Mouse (Mus musculus): Measurements from ENCODE around the gene Gm13290. TPM values are rescaled to one million over a fixed set of nuclear protein-coding genes. Genes with fewer than 3 reads are reported as not detected.
"Not testable (repeated sequence)": the region's sequence is repeated elsewhere in the genome, so short reads cannot be mapped to it uniquely, and the experiment has no call there.

Gm13290 gene
- total RNA-seq, 2 experiments from 2014 or later: not detected

GRCm38 (mm10) chr4:88782335-88782734, 8.7 kb downstream of the Gm13290 start:
- peak in 1 of 2 experiments; percentile 3 for DNase-seq

- DNase-seq: not testable (repeated sequence)
Measured at GRCm38 (mm10) chr4:88785409-88785808, 11.8 kb downstream of the Gm13290 start, which contains the start of gene Gm13276. TSS of gene Gm13276 (plus strand) at chr4:88785709.

GRCm38 (mm10) chr4:88788402-88788801, 14.8 kb downstream of the Gm13290 start, which contains the start of gene Gm13277:
TSS of gene Gm13277 (plus strand) at chr4:88788632.
- DNase-seq: peak; percentile 48 to 65

- not testable (repeated sequence) for DNase-seq
Measured at GRCm38 (mm10) chr4:88791250-88791649, 17.6 kb downstream of the Gm13290 start, which contains the start of gene Gm13278. TSS of gene Gm13278 (plus strand) at chr4:88791550.

GRCm38 (mm10) chr4:88793936-88794675, 20.5 kb downstream of the Gm13290 start, which contains the start of gene Gm13275:
TSS of gene Gm13275 (plus strand) at chr4:88794487.
- peak; percentile 78 to 81 for DNase-seq

GRCm38 (mm10) chr4:88797097-88797496, 23.5 kb downstream of the Gm13290 start, which contains the start of gene Gm13279:
TSS of gene Gm13279 (plus strand) at chr4:88797397.
- DNase-seq: not testable (repeated sequence)

- DNase-seq: not testable (repeated sequence)
Measured at GRCm38 (mm10) chr4:88799365-88799764, 25.7 kb downstream of the Gm13290 start, which contains the start of gene Gm13285. TSS of gene Gm13285 (plus strand) at chr4:88799665.

- DNase-seq: not testable (repeated sequence)
Measured at GRCm38 (mm10) chr4:88802954-88803353, 29.3 kb downstream of the Gm13290 start, which contains the start of gene Gm13287. TSS of gene Gm13287 (plus strand) at chr4:88803254.

- DNase-seq: not testable (repeated sequence)
Measured at GRCm38 (mm10) chr4:88805231-88805630, 31.6 kb downstream of the Gm13290 start, which contains the start of gene Gm13288. TSS of gene Gm13288 (plus strand) at chr4:88805531.

- not testable (repeated sequence) for DNase-seq
Measured at GRCm38 (mm10) chr4:88805761-88806160, 32.1 kb downstream of the Gm13290 start.

GRCm38 (mm10) chr4:88815928-88816327, 42.3 kb downstream of the Gm13290 start, which contains the start of gene Ifna7:
TSS of gene Ifna7 (plus strand) at chr4:88816228.
- DNase-seq: no peak

- no peak for DNase-seq
Measured at GRCm38 (mm10) chr4:88819659-88820058, 46.0 kb downstream of the Gm13290 start, which contains the start of gene Ifna11. TSS of gene Ifna11 (plus strand) at chr4:88819959.

GRCm38 (mm10) chr4:88822995-88823394, 49.4 kb downstream of the Gm13290 start:
- no peak for DNase-seq

Other genes starting within 250 kb of the Gm13290 start
- not detected for gene Ifna15, start 215.6 kb upstream of the Gm13290 start, total RNA-seq (2021)
- gene Ifna14, start 202.0 kb upstream of the Gm13290 start, total RNA-seq (2021): not detected
- gene Ifna9, start 181.4 kb upstream of the Gm13290 start, total RNA-seq (2021): not detected
- gene Ifna12, start 170.5 kb upstream of the Gm13290 start, total RNA-seq (2021): not detected
- gene C87499, start 139.4 kb upstream of the Gm13290 start, total RNA-seq (2021): not detected
- not detected for gene Ifna13, start 129.4 kb upstream of the Gm13290 start, total RNA-seq (2021)
- gene Ifna16, start 96.9 kb upstream of the Gm13290 start, total RNA-seq (2021): not detected
- gene Ifna2, start 89.9 kb upstream of the Gm13290 start, total RNA-seq (2021): not detected
- gene Ifnab, start 82.5 kb upstream of the Gm13290 start, total RNA-seq (2021): not detected
- gene Gm26566, start 52.0 kb upstream of the Gm13290 start, total RNA-seq (2021): 1 to 10 TPM in 1 of 2 experiments, under 1 TPM in 1; 0.90 to 1.5 TPM
- 100 to 1,000 TPM; 105 to 112 TPM for gene Klhl9, start 51.4 kb upstream of the Gm13290 start, total RNA-seq (2021)
- gene Gm13271, start 19.0 kb upstream of the Gm13290 start, total RNA-seq (2021): not detected
- gene Gm13283, start 13.7 kb upstream of the Gm13290 start, total RNA-seq (2021): not detected
- gene Gm13289, start 3.1 kb downstream of the Gm13290 start, total RNA-seq (2021): not detected
- gene Gm13272, start 6.0 kb downstream of the Gm13290 start, total RNA-seq (2021): not detected
- gene Ifnz, start 8.3 kb downstream of the Gm13290 start, total RNA-seq (2021): not detected
- gene Gm13276, start 11.9 kb downstream of the Gm13290 start, total RNA-seq (2021): not detected
- not detected for gene Gm13277, start 14.8 kb downstream of the Gm13290 start, total RNA-seq (2021)
- gene Gm13278, start 17.7 kb downstream of the Gm13290 start, total RNA-seq (2021): not detected
- not detected for gene Gm13275, start 20.7 kb downstream of the Gm13290 start, total RNA-seq (2021)
- not detected for gene Gm13279, start 23.6 kb downstream of the Gm13290 start, total RNA-seq (2021)
- gene Gm13285, start 25.8 kb downstream of the Gm13290 start, total RNA-seq (2021): not detected
- gene Gm13287, start 29.4 kb downstream of the Gm13290 start, total RNA-seq (2021): not detected
- gene Gm13288, start 31.7 kb downstream of the Gm13290 start, total RNA-seq (2021): not detected
- not detected for gene Ifna7, start 42.4 kb downstream of the Gm13290 start, total RNA-seq (2021)
- gene Ifna11, start 46.1 kb downstream of the Gm13290 start, total RNA-seq (2021): not detected
- gene Ifna6, start 53.6 kb downstream of the Gm13290 start, total RNA-seq (2021): not detected
- not detected for gene Ifna5, start 61.7 kb downstream of the Gm13290 start, total RNA-seq (2021)
- not detected for gene Ifna4, start 68.0 kb downstream of the Gm13290 start, total RNA-seq (2021)
- gene Ifna1, start 76.3 kb downstream of the Gm13290 start, total RNA-seq (2021): not detected
- gene Ifne, start 106.4 kb downstream of the Gm13290 start, total RNA-seq (2021): not detected